Mouse (Mus musculus): Measurements from ENCODE around the gene Prkcq. TPM values are rescaled to one million over a fixed set of nuclear protein-coding genes. Genes with fewer than 3 reads are reported as not detected.

The Prkcq gene
- polyA plus RNA-seq, 1 experiment from 2014 or later, result 2.1 TPM

DNA sequence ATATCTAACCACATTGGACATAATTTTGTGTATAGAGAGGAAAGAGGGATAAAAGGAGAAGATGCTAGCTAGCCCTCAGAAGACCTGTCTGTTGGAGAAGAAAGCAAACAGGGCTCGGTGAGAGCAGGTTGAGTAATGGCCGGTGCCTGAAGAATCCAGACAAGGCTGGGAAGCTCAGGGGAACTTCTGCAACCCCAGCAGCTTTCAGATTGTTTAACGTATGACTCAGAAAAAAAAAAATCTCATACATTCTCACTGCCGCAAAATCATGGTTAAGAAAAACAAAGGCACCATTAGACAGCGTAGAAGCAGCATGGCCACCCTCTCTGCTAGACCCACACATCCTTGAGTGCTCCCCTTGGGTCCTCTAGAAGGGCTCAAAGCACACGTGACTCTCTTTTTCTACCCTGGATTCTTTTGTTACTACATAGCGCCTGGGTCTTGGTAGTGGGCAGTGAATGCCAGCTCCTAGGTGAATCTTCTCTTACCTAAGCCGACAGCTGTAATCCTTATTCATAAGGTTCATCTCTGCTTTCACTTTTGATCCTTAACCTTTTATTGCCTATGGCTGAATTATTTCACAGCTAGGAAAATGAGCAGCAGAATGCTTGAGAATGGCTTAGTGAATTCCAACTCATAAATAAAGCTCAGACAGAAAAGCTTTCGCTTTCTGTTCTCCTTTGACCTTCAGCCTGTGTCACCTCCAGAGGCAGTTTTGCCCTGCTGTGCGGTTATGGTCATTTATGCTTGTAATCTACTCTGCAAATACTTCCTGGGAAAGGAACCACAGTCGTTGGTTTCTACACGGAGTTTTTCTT lies 20.6 kb downstream of the Prkcq start:
- Histone ChIP-seq H3K27ac (no peak overlapping the region), H3K27me3 (ENCODE audit: insufficient read depth, poor library complexity, severe bottlenecking) (no peaks in the 10 kb centered on the region), H3K4me3 (no peak overlapping the region), H3K9me3 (no peaks in the 10 kb centered on the region), H3K4me1 (no peaks in the 10 kb centered on the region), H3K36me3 (no peaks in the 10 kb centered on the region)
- DNase-seq (ENCODE audit: low spot score), result no peak
- WGBS, result 69% methylated on average over 12 of the region's 12 CpGs

DNA sequence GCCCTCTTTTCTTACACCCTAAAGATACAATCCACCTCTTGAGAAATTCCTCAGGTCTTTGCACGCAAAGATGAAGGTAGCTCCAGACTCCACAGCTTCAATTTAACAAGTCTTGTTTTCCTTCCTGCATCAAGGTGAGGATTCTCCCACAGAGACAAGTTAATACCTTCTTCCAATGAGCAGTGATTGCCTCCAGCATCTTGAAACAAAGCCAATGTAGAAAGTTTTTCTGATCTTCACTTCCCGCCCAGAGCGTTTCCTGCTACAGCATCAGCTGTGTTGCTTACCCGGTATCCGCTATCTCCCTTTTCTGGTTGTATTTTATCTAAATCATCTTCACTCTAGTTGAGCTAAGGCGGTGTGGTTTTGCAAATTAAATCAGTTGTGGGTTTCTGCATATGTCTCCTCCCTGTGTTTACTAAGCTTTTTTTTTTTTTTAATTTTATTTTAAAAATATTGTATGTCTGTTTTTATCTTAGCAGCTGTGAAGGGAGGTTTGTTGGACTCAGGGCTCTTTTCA lies 21.3 kb downstream of the Prkcq start:
- Histone ChIP-seq H3K4me3 (no peak overlapping the region), H3K36me3 (no peaks in the 10 kb centered on the region), H3K4me1 (no peaks in the 10 kb centered on the region), H3K27me3 (ENCODE audit: insufficient read depth, poor library complexity, severe bottlenecking) (no peaks in the 10 kb centered on the region), H3K27ac (no peak overlapping the region), H3K9me3 (no peaks in the 10 kb centered on the region)
- no peak for DNase-seq (ENCODE audit: low spot score)
- WGBS, result 67% methylated on average over 6 of the region's 6 CpGs

DNA sequence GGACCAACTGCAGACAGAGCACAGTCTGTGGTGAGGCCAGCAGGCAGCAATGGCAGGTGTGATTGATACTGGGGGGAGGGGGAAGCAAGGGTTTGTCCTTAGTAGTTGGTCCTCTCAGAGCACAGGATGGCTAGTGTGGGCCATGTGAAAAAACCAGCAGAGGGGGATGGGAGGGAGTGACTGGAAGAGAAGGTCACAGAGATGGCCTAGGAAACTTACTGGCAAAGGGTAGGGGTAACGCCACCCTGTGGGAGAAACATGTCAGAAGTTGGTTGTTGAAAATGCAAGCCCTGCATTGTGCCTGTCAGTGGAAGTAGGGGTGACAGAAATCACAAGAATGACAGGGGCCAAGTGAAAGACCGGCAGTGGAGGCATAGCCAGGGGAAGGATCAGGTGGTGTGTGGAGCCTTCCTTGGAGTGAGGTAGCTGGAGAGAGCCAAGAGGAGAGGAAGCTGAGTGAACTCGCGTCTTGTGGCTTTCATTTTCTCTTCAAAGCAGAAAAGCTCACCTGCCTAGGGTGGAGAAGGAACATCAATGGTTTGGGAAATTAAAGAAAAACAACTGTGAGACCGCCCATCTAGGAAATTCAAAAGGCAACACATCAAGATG lies 22.9 kb downstream of the Prkcq start:
- Histone ChIP-seq H3K27me3 (ENCODE audit: insufficient read depth, poor library complexity, severe bottlenecking) (no peaks in the 10 kb centered on the region), H3K36me3 (no peaks in the 10 kb centered on the region), H3K27ac (no peak overlapping the region), H3K9me3 (no peaks in the 10 kb centered on the region), H3K4me3 (no peak overlapping the region), H3K4me1 (no peaks in the 10 kb centered on the region)
- DNase-seq (ENCODE audit: low spot score), result no peak
- WGBS, result 66% methylated on average over 5 of the region's 5 CpGs

DNA sequence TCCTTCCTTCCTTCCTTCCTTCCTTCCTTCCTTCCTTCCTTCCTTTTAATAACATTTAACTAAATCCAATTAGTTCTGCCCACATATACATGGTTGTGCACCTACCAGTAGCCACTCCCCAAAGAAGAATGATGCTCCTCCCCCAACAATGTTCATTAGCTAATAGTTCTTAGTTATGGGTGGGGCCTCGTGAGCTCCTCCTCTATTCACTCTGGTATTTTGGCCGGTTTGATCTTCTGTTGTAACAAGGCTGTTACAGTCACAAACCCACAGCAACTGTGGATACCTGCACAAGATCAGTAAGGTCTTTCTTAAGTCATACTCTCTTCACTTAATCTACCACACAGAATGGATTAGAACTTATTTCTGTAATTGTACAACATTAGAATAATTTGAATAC lies 24.2 kb downstream of the Prkcq start:
- Histone ChIP-seq H3K36me3 (no peaks in the 10 kb centered on the region), H3K27ac (no peak overlapping the region), H3K9me3 (no peaks in the 10 kb centered on the region), H3K4me1 (no peaks in the 10 kb centered on the region), H3K27me3 (ENCODE audit: insufficient read depth, poor library complexity, severe bottlenecking) (no peaks in the 10 kb centered on the region), H3K4me3 (no peak overlapping the region)
- WGBS, result 76% methylated on average over 2 of the region's 2 CpGs
- no peak for DNase-seq (ENCODE audit: low spot score)

DNA sequence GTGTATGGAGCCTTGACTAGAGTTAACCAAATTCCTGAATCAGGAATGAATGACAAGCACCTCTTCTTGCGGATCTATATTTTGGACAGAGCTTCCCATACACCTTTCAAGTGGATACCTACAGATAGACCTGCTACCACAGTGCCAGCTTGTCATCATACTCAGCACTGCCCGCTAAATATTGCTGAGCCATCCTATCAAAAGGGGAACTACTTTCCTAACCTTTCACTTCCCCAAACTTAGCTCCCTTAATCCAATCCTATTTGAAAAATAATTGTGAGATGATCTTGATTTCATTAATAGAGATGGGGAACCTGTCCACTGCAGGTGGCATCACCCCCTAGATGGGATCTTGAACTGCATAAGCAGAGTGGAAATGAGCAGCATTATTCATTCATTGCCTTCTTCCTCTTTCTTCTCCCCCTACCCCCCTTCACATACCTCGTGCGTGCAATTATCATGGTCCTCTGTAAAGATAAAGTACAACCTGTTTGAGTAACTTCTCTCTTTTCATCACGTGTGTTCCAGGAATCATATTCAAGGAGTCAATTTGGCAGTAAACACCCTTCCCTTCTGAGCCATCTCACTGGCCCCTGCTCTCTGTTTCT lies 25.1 kb downstream of the Prkcq start:
- no peaks in the 10 kb centered on the region for H3K36me3 ChIP-seq
- no peaks in the 10 kb centered on the region for H3K4me1 ChIP-seq
- H3K4me3 ChIP-seq, result no peak overlapping the region
- 77% methylated on average over 5 of the region's 5 CpGs for WGBS
- H3K27ac ChIP-seq, result no peak overlapping the region
- no peaks in the 10 kb centered on the region for H3K9me3 ChIP-seq
- H3K27me3 ChIP-seq (ENCODE audit: insufficient read depth, poor library complexity, severe bottlenecking), result no peaks in the 10 kb centered on the region
- no peak for DNase-seq (ENCODE audit: low spot score)

DNA sequence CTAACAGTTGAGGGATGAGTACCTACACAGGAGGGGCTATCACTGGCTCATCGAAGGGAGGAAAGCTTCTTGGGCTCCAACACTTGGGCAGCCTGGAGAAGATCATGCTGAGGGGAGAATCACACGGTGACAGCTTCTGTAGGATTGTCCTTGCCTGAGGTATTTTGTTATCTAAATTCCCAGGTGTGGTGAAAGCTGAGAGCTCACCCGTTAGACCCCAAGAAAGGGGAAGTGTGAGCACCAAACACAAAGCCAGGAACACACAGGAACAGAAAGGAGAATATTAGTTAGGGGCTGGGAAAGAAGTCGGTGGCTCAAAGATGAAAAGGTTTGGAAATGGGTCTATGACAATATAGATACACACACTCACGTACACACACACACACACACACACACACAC lies 27.7 kb downstream of the Prkcq start:
- Histone ChIP-seq H3K9me3 (no peaks in the 10 kb centered on the region), H3K27me3 (ENCODE audit: insufficient read depth, poor library complexity, severe bottlenecking) (no peaks in the 10 kb centered on the region), H3K27ac (no peak overlapping the region), H3K4me1 (no peaks in the 10 kb centered on the region), H3K4me3 (no peak overlapping the region), H3K36me3 (no peaks in the 10 kb centered on the region)
- WGBS, result 58% methylated on average over 5 of the region's 5 CpGs
- DNase-seq (ENCODE audit: low spot score), result no peak

DNA sequence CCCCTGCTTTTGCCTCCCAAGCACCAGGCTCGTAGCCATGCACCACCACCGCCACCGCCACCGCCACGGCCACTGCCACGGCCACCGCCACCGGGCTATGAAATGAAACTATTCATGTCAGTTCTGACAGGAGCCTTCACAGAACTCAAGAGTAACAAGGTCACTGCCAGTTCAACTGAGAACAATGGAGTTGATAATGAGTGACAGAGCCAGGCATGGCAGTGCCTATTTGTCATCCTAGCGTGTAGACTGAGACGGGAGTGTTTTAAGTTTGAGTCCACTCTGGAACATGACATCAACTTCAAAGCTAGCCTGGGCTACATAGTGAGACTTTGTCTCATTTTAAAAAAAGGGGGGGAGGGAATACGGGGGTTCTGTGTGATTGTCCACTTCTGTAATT lies 30.9 kb downstream of the Prkcq start:
- H3K27me3 ChIP-seq (ENCODE audit: insufficient read depth, poor library complexity, severe bottlenecking), result no peaks in the 10 kb centered on the region
- no peak for DNase-seq (ENCODE audit: low spot score)
- H3K4me1 ChIP-seq, result no peaks in the 10 kb centered on the region
- H3K9me3 ChIP-seq, result no peaks in the 10 kb centered on the region
- H3K27ac ChIP-seq, result no peak overlapping the region
- no peak overlapping the region for H3K4me3 ChIP-seq
- H3K36me3 ChIP-seq, result no peaks in the 10 kb centered on the region
- 89% methylated on average over 11 of the region's 11 CpGs for WGBS

DNA sequence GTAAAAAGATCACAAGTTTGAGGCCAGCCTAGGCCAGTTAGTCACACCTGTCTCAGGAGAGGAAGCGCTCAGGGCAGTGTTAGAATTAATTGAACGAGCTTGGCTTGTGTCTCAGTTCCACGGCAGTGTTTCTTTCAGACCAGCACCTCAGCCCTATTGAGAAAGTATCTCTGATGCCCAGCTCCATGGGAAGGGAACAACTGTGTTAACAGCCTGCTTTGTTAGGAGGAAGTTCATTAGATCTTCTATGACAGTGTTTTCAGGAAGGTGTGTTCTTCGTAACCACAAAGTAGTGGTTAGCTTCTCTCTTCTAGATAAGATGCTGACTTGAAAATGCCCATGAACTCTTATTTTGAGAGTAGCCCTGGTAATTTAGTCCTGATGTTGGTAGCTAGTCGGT lies 31.4 kb downstream of the Prkcq start:
- Histone ChIP-seq H3K4me3 (no peak overlapping the region), H3K27ac (no peak overlapping the region), H3K36me3 (no peaks in the 10 kb centered on the region), H3K4me1 (no peaks in the 10 kb centered on the region), H3K9me3 (no peaks in the 10 kb centered on the region), H3K27me3 (ENCODE audit: insufficient read depth, poor library complexity, severe bottlenecking) (no peaks in the 10 kb centered on the region)
- no peak for DNase-seq (ENCODE audit: low spot score)
- WGBS, result 70% methylated on average over 5 of the region's 5 CpGs

DNA sequence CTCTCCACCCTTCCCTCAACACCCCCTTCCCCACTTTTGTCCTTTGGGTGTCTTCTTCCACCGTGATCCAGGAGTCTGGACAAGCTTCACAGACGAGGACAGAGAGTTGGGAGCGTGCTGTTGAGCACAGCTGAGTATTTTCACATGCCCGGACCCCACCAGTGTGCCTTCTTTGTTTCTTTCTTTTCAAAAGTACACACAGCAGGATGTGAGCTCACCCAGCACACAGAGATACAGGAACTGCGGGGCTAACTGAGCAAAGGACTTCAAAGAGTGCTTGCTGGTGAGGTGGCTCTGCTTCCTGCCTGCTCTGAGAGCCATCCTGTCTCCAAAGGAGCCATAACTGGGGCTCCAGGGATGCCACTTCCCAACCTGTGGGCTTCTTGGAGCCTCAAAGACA lies 32.3 kb downstream of the Prkcq start:
- no peak overlapping the region for H3K4me3 ChIP-seq
- H3K27me3 ChIP-seq (ENCODE audit: insufficient read depth, poor library complexity, severe bottlenecking), result no peaks in the 10 kb centered on the region
- WGBS, result 70% methylated on average over 5 of the region's 5 CpGs
- DNase-seq (ENCODE audit: low spot score), result no peak
- H3K36me3 ChIP-seq, result no peaks in the 10 kb centered on the region
- H3K4me1 ChIP-seq, result peaks cover 1% of the 10 kb centered on the region; the same call in 1 of the 2 replicates
- H3K27ac ChIP-seq, result no peak overlapping the region
- no peaks in the 10 kb centered on the region for H3K9me3 ChIP-seq

DNA sequence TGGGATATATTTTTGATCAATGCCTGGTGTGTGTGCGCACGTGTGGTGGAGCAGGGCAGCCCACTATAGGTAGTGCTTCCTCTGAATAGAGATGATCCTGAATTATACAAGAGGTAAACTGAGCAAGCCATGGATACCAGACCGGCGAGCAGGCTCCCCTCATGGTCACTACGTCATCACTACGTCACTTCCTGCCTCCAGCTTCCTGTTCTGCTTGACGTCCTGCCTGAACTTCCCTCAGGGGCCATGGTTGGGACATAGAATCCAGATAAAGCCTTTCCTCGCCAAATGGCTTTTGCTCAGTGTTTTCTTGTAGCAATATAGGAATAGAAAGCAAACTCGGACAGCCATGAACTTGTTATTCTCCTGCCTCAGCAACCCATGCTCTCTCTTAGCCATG lies 33.1 kb downstream of the Prkcq start:
- 75% methylated on average over 9 of the region's 9 CpGs for WGBS
- H3K36me3 ChIP-seq, result no peaks in the 10 kb centered on the region

DNA sequence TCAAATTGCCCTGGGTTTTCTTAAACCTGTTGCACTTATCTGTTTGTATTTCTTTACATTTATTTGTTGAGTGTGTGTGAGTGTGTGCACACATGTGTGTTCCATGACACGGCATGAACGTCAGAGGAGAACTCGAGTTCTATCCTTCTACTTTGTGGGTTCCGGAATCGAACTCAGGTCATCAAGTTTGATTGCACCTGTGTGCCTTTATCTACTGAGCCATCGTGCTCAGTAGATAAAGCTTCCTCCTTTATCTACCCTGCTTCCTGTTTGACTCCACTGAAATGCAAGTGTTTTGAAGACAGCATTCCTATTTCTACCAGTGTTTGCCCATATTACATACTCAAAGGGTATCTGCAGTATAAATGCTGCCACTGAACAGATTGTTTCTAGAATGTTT lies 33.8 kb downstream of the Prkcq start:
- Histone ChIP-seq H3K9me3 (no peaks in the 10 kb centered on the region), H3K4me1 (peaks cover 11% of the 10 kb centered on the region), H3K27ac (no peak overlapping the region), H3K36me3 (no peaks in the 10 kb centered on the region), H3K4me3 (no peak overlapping the region), H3K27me3 (ENCODE audit: insufficient read depth, poor library complexity, severe bottlenecking) (no peaks in the 10 kb centered on the region)
- no peak for DNase-seq (ENCODE audit: low spot score)
- 83% methylated on average over 6 of the region's 6 CpGs for WGBS

More for the DNA sequence above, 33.1 kb downstream of the Prkcq start:
- Histone ChIP-seq H3K27ac (no peak overlapping the region), H3K4me3 (no peak overlapping the region), H3K4me1 (peaks cover 9% of the 10 kb centered on the region), H3K27me3 (ENCODE audit: insufficient read depth, poor library complexity, severe bottlenecking) (no peaks in the 10 kb centered on the region), H3K9me3 (no peaks in the 10 kb centered on the region)
- no peak for DNase-seq (ENCODE audit: low spot score)

DNA sequence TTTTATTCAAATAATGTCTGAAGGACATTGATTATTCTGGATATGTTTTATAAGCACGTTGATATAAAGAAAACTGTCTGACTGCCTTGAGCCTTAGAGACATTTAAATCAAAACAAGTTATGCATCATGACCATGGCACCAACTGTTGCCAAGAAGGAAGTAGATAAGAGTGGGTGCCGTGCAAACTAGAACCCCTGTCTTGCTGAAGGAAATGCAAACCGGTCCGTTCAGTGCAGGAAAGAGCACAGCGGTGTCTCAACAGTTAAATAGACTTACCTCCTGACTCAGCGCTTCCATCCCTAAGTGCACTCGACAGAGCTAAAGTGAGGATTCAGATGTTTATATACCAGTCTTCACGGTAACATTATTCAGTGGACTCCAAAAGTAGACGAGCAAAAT lies 36.4 kb downstream of the Prkcq start:
- Histone ChIP-seq H3K9me3 (no peaks in the 10 kb centered on the region), H3K27me3 (ENCODE audit: insufficient read depth, poor library complexity, severe bottlenecking) (no peaks in the 10 kb centered on the region), H3K27ac (no peak overlapping the region), H3K4me1 (peaks cover 11% of the 10 kb centered on the region), H3K4me3 (no peak overlapping the region), H3K36me3 (no peaks in the 10 kb centered on the region)
- no peak for DNase-seq (ENCODE audit: low spot score)
- WGBS, result 65% methylated on average over 9 of the region's 9 CpGs

DNA sequence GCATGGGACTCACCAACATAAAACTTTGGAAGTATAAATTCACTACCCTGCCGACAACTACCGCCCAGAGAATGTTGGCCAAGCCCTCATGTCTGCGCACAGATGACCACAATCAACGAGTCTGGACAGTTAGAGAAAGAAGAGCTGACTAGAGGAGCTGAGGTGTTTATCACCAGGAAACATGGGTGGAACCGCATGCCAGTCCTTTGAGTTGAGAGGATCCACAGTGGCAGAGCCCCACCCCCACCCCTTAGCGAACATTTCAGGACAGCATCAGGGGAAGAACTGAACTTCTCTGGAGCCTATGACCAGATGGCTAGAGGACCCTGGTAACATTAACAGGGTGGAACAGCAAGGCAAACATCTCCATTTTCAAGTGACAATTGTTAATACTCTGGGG lies 37.4 kb downstream of the Prkcq start:
- H3K36me3 ChIP-seq, result no peaks in the 10 kb centered on the region
- H3K27ac ChIP-seq, result no peak overlapping the region
- H3K4me1 ChIP-seq, result peaks cover 11% of the 10 kb centered on the region
- WGBS, result 52% methylated on average over 6 of the region's 6 CpGs
- H3K4me3 ChIP-seq, result no peak overlapping the region
- no peak for DNase-seq (ENCODE audit: low spot score)
- H3K27me3 ChIP-seq (ENCODE audit: insufficient read depth, poor library complexity, severe bottlenecking), result no peaks in the 10 kb centered on the region
- H3K9me3 ChIP-seq, result no peaks in the 10 kb centered on the region

All from heart, embryonic 10.5 days (tissue).